Mouse (Mus musculus) layer of hippocampus, adult 8-10 months (tissue): ENCODE data around the gene Rtn3. TPM values are rescaled to one million over a fixed set of nuclear protein-coding genes. Genes with fewer than 3 reads are reported as not detected.

Source experiments
- DNase-seq, 2 experiments: peaks; one replicate each; pipeline ENCODE4 v3.0.0; 2022; ENCODE audit warnings: low spot score in 2 of 2
- total RNA-seq, 4 experiments: library from RNA; stranded (reverse); gene quantifications; 2 replicates each; pipeline ENCODE4 v1.2.4; 2022

Gene Rtn3
- total RNA-seq, 4 experiments from 2014 or later: 723 to 801 (median 747) TPM

- DNase-seq: no peak
These were observed 4.6 kb upstream of the Rtn3 start for GRCm38 (mm10) chr19:7487680-7488079.

- DNase-seq: peak; percentile 35 to 40
These were observed 995 bp upstream of the Rtn3 start for GRCm38 (mm10) chr19:7484076-7484475.

DNA sequence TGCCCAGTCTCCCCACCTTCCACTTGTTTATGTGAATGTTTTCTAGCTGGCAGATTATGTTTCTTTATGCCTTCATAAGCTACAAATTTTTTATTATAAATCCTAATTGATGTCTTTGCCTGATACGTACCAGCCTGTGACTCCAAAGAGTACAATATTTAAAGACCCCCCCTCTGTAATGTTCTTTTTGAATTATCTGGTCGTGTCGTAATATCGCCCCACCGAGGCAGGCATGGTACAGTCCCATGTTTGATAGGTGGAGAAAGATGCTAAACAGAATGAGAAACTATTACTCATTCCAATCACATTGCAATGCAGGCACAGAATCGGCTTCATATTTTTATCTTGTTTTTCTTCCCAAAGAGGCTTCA lies 416 bp upstream of the Rtn3 start:
- peak in 1 of 2 experiments; percentile 74 for DNase-seq

GRCm38 (mm10) chr19:7482266-7482598 lies 849 bp downstream of the Rtn3 start:
- DNase-seq: no peak

- peak; percentile 38 to 48 for DNase-seq
These were observed 1.4 kb downstream of the Rtn3 start for GRCm38 (mm10) chr19:7481541-7482265.

- DNase-seq: no peak
These were observed 3.3 kb downstream of the Rtn3 start for GRCm38 (mm10) chr19:7479751-7480248.

GRCm38 (mm10) chr19:7470643-7471042 lies 12.4 kb downstream of the Rtn3 start:
- no peak for DNase-seq

- DNase-seq: no peak
These were observed 15.2 kb downstream of the Rtn3 start for GRCm38 (mm10) chr19:7467915-7468314.

DNA sequence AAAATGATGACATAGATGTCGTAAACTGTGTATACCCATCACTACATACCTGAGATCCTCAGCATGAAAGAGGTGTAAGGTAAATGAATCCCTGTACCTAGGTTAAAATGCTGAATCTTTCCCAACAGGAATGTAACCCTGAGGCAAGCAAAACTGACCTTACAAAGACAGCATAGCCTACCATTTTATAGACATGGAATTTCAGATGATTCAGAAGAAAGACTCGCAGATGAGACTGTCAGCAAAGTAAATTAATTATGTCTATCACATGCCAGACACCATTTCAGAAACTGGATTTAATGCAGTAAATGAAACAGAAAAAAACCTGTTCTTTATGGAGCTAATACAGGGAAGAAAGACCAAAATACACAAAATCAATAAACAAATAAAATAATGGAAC lies 23.7 kb downstream of the Rtn3 start:
- no peak for DNase-seq

DNA sequence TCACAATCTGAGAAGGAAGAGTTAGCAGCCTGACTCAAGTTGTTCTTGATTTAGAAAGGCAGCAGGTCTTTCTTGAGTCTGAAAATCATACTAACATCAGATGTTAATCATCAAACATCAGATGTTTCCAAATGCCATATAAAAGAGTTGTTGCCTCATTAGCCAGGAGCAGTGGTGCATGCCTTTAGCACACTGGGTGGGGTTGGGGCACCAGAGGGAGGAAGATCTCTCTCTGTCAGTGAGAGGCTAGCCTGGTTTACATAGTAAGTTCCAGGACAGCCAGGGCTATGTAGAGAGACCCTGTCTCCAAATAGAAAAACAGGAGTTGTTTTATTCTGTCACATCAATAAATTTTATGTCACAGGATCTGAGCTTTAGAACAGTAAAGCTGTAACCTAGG lies 24.2 kb downstream of the Rtn3 start:
- DNase-seq: no peak

GRCm38 (mm10) chr19:7456803-7457202 lies 26.3 kb downstream of the Rtn3 start:
- DNase-seq: no peak

DNA sequence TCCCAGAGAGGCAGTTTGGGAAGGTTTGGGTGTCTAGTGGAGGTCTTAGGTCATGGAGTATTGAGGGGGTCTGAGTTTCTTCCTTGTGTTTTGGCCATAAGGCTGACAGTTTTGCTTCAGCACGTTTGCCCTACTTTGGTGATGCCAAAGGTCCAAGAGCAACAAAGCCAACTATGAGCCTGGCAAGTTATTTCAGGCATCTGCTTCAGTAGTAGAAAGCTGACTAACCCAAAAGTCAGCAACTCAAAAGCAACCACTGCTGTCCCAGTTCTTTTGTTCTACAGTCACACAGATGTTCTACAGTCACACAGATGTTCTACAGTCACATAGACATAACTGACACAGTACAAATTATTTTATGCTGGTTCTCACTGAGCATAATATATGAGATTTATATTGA lies 37.5 kb downstream of the Rtn3 start:
- DNase-seq: no peak

- DNase-seq: no peak
These were observed 38.0 kb downstream of the Rtn3 start for GRCm38 (mm10) chr19:7445105-7445504.

DNA sequence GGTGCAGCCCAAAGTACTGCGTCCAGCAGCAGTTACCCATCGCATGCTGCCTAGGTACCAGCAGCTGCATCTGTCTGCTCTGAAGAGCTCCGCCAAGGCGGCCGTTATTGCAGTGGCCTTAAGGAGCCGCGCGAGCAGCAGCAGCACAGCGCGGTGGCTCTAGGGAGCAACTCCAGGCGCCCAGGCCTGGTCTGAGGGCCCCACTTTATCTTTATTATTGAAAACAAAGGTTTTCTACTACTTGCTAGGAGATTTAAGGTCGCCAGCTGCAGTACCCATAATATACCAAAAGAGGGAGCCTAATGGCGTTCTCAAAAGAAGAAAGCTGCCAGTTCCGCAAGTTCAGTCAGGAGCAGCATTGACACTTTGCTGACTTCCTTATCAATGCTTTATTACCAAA lies 41.6 kb downstream of the Rtn3 start:
- peak in 1 of 2 experiments; percentile 42 for DNase-seq

DNA sequence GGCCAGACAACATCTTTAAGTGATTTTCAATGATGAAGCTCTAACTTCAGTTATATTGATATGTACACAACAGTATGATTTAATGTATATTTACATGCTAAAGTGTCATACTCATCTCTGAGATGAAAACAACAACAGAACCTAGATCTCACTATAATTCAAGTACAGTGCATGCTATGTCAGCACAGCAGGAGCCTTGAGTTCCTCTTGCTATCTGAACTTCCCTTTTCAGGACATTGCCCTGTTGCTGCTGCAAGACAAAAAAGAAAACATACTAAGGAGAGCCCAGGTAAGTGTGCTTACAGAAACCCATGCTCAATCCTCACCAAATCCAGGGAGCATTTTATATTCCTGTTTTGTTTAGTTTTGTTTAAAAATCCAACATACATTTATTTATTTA lies 44.8 kb downstream of the Rtn3 start:
- no peak for DNase-seq

DNA sequence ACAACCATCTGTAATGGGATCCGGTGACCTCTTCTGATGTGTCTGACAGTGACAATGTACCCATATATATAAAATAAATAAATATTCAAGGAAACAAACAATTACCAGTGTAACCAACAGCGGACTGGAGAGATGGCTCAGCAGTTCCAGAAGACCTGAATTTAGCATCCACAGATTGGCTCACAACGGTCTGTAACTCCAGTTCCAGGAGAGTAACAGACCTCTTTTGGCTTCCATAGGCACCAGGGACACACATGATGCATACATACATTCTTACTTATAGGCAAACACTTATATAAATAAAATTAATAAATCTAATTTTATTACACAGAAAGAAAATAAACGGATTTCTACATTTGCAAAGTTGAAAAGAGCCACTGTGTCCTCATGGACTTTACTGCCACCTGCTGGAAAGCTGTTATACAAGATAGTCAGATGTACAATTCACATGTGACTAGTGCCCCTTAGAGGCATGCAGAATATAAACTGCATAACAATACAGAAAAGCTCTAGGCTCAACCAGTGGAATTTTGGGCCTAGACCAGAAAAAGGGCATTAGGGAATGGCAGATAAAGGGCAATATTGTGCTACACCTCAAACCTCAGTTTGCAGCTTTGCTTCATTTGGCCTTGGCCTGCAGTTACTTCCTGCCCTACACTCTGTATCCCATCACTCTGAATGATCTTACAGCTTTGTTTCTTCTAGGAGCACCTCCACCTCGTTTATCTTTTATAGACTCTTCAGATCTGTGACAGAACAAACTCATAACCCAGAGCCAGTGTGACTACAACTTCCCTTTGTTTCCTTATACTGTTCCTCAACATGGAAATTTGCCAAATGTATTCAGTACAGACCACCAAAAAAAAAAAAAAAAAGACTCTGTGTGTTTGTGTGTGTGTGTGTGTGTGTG lies 46.8 kb downstream of the Rtn3 start:
- DNase-seq: no peak

DNA sequence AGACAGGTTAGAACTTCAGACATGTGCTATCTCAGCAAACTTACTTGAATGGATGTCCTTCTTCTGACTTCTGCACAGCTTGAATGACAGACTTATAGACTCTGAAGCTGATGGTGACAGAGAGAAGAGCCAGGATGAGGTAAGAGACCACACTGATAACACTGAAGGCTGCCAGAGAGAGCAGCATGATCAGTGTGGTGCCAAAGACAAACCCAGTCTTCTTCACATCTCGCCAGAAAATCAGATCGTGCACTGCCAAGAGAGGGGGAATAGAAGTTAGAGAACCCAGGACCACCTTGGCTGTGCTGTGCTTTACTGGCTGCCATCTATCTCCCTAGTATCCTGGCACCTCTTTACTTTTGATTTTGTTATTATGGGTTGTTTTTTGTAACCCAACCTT lies 48.2 kb downstream of the Rtn3 start:
- no peak for DNase-seq

DNA sequence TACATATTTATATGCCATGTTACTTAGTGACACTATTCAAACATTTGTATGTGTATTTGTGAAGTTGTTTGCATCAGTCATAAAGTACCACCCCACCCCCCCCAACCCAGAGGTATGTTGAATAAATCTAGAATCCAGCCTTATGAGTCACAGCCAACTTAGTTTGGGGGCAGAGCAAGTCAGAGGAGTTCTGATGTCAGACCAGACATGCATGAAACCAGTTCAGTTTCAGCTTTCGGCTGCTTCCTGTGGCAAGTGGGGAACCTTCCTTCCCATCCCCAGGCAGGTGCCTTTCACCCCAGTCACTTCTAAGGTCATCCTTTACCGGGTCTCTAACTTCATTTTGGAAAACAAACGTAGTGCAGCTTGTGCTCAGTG lies 57.7 kb downstream of the Rtn3 start:
- DNase-seq: no peak

DNA sequence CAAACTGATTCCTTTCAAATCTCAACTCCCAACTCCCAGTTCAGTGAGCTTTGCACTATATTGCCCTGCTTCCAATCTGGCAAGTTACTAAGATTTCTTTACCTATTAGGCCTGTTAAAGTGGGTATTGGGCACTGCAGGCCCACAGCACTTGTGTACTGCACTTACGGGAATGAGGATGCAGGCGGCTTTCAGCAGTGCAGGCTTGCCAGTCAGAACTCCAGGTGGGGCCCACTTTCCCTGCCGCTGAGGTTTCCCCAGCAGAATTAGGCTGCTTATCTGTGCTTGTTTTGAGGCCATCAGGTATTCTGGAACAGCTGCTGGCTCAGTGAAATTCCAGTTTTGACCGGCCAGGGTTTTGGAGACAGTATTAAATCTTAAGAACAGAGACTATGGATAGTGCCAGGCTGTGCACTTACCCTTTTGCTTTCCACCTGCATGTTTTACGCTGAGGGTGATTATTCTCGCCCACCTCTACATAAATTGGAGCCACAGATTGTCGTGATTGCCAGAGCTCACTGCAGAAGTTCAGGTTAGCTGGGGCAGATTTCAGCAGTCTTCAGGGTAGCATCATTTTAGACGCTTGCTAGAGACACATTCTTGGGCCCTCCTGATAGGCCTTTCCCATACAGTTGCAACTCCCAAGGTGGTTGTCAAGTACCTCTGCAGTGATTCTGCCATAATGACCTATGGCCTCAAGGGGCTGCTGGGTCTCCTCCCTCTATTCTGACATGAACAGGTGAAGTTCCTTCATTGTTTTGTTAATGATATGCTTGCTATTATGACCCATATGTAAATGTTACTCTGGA lies 58.3 kb downstream of the Rtn3 start:
- peak in 1 of 2 experiments; percentile 34 for DNase-seq

- no peak for DNase-seq
These were observed 59.0 kb downstream of the Rtn3 start for GRCm38 (mm10) chr19:7424131-7424530.

DNA sequence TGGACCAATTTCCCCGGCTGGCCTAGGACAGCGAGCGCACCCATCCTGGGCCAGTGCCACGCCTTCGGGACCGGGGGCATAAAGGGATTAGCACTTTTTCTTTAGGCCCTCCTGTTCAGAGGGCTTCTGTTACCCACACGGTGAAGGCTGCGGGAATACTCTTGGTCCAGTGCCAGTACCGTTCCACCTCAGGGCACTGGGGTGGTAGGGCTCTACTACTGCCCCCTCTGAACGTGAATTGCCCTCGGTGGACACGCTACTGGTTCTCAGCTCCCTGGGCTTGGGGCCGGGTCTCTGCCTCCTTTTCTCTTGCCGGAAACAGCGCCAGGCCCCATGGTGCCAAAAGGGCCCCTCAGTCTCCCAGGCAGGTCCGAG lies 59.4 kb downstream of the Rtn3 start:
- DNase-seq: no peak
